Mouse (Mus musculus) embryo, embryonic 11.5 days (tissue): ENCODE data around the gene Zfyve19.

ENCODE experiments used
- DNase-seq: peaks from one replicate; pipeline ENCODE4 v3.0.0-alpha.2; 2012; ENCODE audit warnings: low read depth, low spot score

The Zfyve19 gene

GRCm38 (mm10) chr2:119196316-119197108 is 11.9 kb upstream of the Zfyve19 start:
- DNase-seq, result no peak

- no peak for DNase-seq
Observed at GRCm38 (mm10) chr2:119197493-119197892, 10.9 kb upstream of the Zfyve19 start.

- DNase-seq, result no peak
Observed at GRCm38 (mm10) chr2:119198049-119198448, 10.4 kb upstream of the Zfyve19 start.

- no peak for DNase-seq
Observed at GRCm38 (mm10) chr2:119198934-119199333, 9.5 kb upstream of the Zfyve19 start.

GRCm38 (mm10) chr2:119202914-119203453 is 5.4 kb upstream of the Zfyve19 start:
- DNase-seq, result no peak

GRCm38 (mm10) chr2:119203871-119204460 is 4.5 kb upstream of the Zfyve19 start:
- DNase-seq, result no peak

- DNase-seq, result no peak
Observed at GRCm38 (mm10) chr2:119207961-119208343, 465 bp upstream of the Zfyve19 start.

GRCm38 (mm10) chr2:119209176-119209507 is 725 bp downstream of the Zfyve19 start:
- DNase-seq, result no peak

- DNase-seq, result no peak
Observed at GRCm38 (mm10) chr2:119229775-119230704, 21.6 kb downstream of the Zfyve19 start, which contains the start of gene Ppp1r14d. Gene Ppp1r14d, minus strand, starts transcription at chr2:119229906.

- no peak for DNase-seq
Observed at GRCm38 (mm10) chr2:119236682-119237209, 28.3 kb downstream of the Zfyve19 start.

- DNase-seq, result no peak
Observed at GRCm38 (mm10) chr2:119237210-119237870, 28.9 kb downstream of the Zfyve19 start, which contains the start of gene Spint1. Gene Spint1, plus strand, starts transcription at chr2:119237362.

- DNase-seq, result no peak
Observed at GRCm38 (mm10) chr2:119237871-119238220, 29.4 kb downstream of the Zfyve19 start.

- DNase-seq, result no peak
Observed at GRCm38 (mm10) chr2:119238671-119239070, 30.3 kb downstream of the Zfyve19 start.

GRCm38 (mm10) chr2:119240075-119240818 is 31.8 kb downstream of the Zfyve19 start:
- DNase-seq, result no peak

GRCm38 (mm10) chr2:119240819-119241186 is 32.4 kb downstream of the Zfyve19 start:
- DNase-seq, result no peak

GRCm38 (mm10) chr2:119242548-119242947 is 34.1 kb downstream of the Zfyve19 start:
- no peak for DNase-seq

- DNase-seq, result no peak
Observed at GRCm38 (mm10) chr2:119245246-119245645, 36.8 kb downstream of the Zfyve19 start.

- DNase-seq, result no peak
Observed at GRCm38 (mm10) chr2:119247904-119248303, 39.5 kb downstream of the Zfyve19 start.

GRCm38 (mm10) chr2:119249592-119250061 is 41.2 kb downstream of the Zfyve19 start:
- no peak for DNase-seq

GRCm38 (mm10) chr2:119250377-119250776 is 42.0 kb downstream of the Zfyve19 start:
- DNase-seq, result no peak
